Mouse (Mus musculus) left cerebral cortex, postnatal 25 days (tissue): Measurements from ENCODE around the gene Gatad2b. TPM values are rescaled to one million over a fixed set of nuclear protein-coding genes. Genes with fewer than 3 reads are reported as not detected.
"Not testable (repeated sequence)": the region's sequence is repeated elsewhere in the genome, so short reads cannot be mapped to it uniquely, and the experiment has no call there.

Experiments used
- DNase-seq, 2 experiments: peaks; one replicate each; pipeline ENCODE4 v3.0.0; 2022; ENCODE audit warnings: low spot score in 2 of 2, mixed read lengths in 1 of 2
- intact Hi-C: fragments of 180-260 bp; cut with DNase I; formaldehyde crosslinking; loops from one replicate; pipeline ENCODE4 v1.15.1; 2025
- total RNA-seq, 2 experiments: library from RNA; stranded (reverse); gene quantifications; 2 replicates each; pipeline ENCODE4 v1.2.3; 2021

The Gatad2b gene
- total RNA-seq, 2 experiments from 2014 or later: 88.3 to 97.4 TPM

GRCm38 (mm10) chr3:90293352-90294063 is 530 bp downstream of the Gatad2b start:
- intact Hi-C loops: loop anchor here (2.0 to 10.0 kb wide), 2 partner anchors 77 to 181 kb away; partner anchors contain the start of gene Ilf2
- DNase-seq: peak; percentile 28 to 35

GRCm38 (mm10) chr3:90294064-90294440 is 1.1 kb downstream of the Gatad2b start:
- intact Hi-C loops: loop anchor here (10.0 kb wide), 1 partner anchor 181 kb away; the partner anchor contains the start of gene Ilf2
- DNase-seq: peak in 1 of 2 experiments; percentile 23

GRCm38 (mm10) chr3:90294651-90295050 is 1.7 kb downstream of the Gatad2b start:
- intact Hi-C loops: loop anchor here (10.0 kb wide), 1 partner anchor 180 kb away; the partner anchor contains the start of gene Ilf2
- no peak for DNase-seq

- intact Hi-C loops: no loop called here
- no peak for DNase-seq
Measured at GRCm38 (mm10) chr3:90305801-90306200, 12.8 kb downstream of the Gatad2b start.

- DNase-seq: no peak
- intact Hi-C loops: no loop called here
Measured at GRCm38 (mm10) chr3:90309589-90309988, 16.6 kb downstream of the Gatad2b start.

- intact Hi-C loops: no loop called here
- DNase-seq: no peak
Measured at GRCm38 (mm10) chr3:90313367-90313766, 20.4 kb downstream of the Gatad2b start.

- no peak for DNase-seq
- intact Hi-C loops: no loop called here
Measured at GRCm38 (mm10) chr3:90314241-90314640, 21.3 kb downstream of the Gatad2b start.

- intact Hi-C loops: no loop called here
- DNase-seq: no peak
Measured at GRCm38 (mm10) chr3:90322289-90322688, 29.3 kb downstream of the Gatad2b start.

GRCm38 (mm10) chr3:90323119-90323518 is 30.1 kb downstream of the Gatad2b start:
- intact Hi-C loops: no loop called here
- DNase-seq: peak; percentile 76 to 82

GRCm38 (mm10) chr3:90332485-90332884 is 39.5 kb downstream of the Gatad2b start:
- intact Hi-C loops: no loop called here

GRCm38 (mm10) chr3:90335517-90335916 is 42.5 kb downstream of the Gatad2b start:
- intact Hi-C loops: no loop called here
- DNase-seq: no peak

More at GRCm38 (mm10) chr3:90332485-90332884, 39.5 kb downstream of the Gatad2b start:
- no peak for DNase-seq

GRCm38 (mm10) chr3:90338190-90338589 is 45.2 kb downstream of the Gatad2b start:
- intact Hi-C loops: no loop called here

GRCm38 (mm10) chr3:90340177-90340576 is 47.2 kb downstream of the Gatad2b start:
- DNase-seq: no peak
- intact Hi-C loops: no loop called here

More at GRCm38 (mm10) chr3:90338190-90338589, 45.2 kb downstream of the Gatad2b start:
- no peak for DNase-seq

- DNase-seq, intact Hi-C loops: not testable (repeated sequence)
Measured at GRCm38 (mm10) chr3:90342853-90343252, 49.9 kb downstream of the Gatad2b start.

- intact Hi-C loops: no loop called here
- DNase-seq: no peak
Measured at GRCm38 (mm10) chr3:90347847-90348246, 54.9 kb downstream of the Gatad2b start.

GRCm38 (mm10) chr3:90357959-90358358 is 65.0 kb downstream of the Gatad2b start:
- no peak for DNase-seq
- intact Hi-C loops: no loop called here

- DNase-seq: no peak
- intact Hi-C loops: no loop called here
Measured at GRCm38 (mm10) chr3:90359230-90359629, 66.3 kb downstream of the Gatad2b start.

- DNase-seq: no peak
- intact Hi-C loops: no loop called here
Measured at GRCm38 (mm10) chr3:90361476-90361875, 68.5 kb downstream of the Gatad2b start.

- intact Hi-C loops: no loop called here
- DNase-seq: no peak
Measured at GRCm38 (mm10) chr3:90362346-90362745, 69.4 kb downstream of the Gatad2b start.

- intact Hi-C loops: no loop called here
- no peak for DNase-seq
Measured at GRCm38 (mm10) chr3:90367001-90367632, 74.1 kb downstream of the Gatad2b start.

GRCm38 (mm10) chr3:90369041-90369440 is 76.1 kb downstream of the Gatad2b start:
- peak in 1 of 2 experiments; percentile 92 for DNase-seq
- intact Hi-C loops: no loop called here
